Mouse (Mus musculus) erythroblast, adult 5-6 weeks (primary cell): ENCODE data around the gene 1700069L16Rik. TPM values are rescaled to one million over a fixed set of nuclear protein-coding genes. Genes with fewer than 3 reads are reported as not detected.
A peak's percentile ranks its signal among the peaks of the same experiment; 100 is the strongest.

ENCODE experiments used
- ATAC-seq: replicated peaks from 2 replicates; pipeline ENCODE4 v1.8.0; 2016; ENCODE audit warnings: moderate number of reproducible peaks, mild to moderate bottlenecking, moderate TSS enrichment, inconsistent platforms; ENCODE audit not compliant: poor library complexity, low FRiP score, severe bottlenecking
- total RNA-seq, 2 experiments: library from RNA; stranded (forward) in 1 of 2; stranded (reverse) in 1 of 2; fragments of 150-400 nt in 1 of 2; fragments of 200-764, 138-1000 nt in 1 of 2; gene quantifications; 2 replicates each; pipeline versions ENCODE4 v1.2.3 to v1.2.4; 2015 to 2017; ENCODE audit warnings: low replicate concordance in 2 of 2

1700069L16Rik gene
- not detected in 2 replicates for total RNA-seq (2015; ENCODE audit: low replicate concordance)
- not detected in 2 replicates for total RNA-seq (2017; ENCODE audit: low replicate concordance)

DNA sequence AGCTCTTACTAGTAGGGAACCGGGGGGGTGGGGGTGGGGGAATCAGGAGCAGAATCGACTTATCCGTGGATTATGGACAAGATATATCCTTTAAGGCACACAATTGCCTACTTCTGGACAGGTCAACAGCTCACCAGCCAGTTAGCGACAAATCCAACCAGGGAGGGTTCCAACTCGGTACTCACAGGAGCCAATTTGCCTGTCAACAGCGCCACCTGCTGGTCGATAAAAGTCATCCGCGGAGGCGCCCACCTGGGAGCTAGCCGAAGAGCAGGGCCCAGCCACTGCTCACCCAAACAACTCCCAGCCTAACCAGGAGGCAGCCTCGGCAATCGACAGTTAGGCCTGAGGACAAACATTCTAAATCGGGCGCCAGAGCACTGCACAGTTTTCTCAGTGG is at the start of gene 1700069L16Rik:
TSS of gene 1700069L16Rik (minus strand) at position 327 of the 400 bp plus-strand sequence.
- ATAC-seq = peak; percentile 72

DNA sequence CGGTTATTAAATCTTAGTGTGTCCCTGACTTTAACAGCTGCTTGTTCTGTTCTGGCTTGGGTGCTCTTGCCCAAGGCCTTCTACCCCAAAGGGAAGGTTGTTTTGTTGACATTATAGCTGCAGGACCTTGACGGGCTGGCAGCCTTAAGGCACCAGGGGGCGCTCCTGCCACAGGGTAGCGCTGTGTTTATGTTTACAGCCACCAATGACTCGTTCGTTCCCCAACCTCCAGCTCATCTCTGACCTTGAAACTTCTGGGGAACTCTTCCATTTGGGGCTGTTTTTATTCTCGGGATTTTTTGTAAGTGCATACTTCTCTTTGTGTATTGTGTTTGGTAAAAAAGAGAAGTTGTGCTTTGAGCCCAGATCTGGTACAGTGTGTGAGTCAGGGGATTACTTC is 49.1 kb upstream of the 1700069L16Rik start:
- peak; percentile 77 for ATAC-seq

DNA sequence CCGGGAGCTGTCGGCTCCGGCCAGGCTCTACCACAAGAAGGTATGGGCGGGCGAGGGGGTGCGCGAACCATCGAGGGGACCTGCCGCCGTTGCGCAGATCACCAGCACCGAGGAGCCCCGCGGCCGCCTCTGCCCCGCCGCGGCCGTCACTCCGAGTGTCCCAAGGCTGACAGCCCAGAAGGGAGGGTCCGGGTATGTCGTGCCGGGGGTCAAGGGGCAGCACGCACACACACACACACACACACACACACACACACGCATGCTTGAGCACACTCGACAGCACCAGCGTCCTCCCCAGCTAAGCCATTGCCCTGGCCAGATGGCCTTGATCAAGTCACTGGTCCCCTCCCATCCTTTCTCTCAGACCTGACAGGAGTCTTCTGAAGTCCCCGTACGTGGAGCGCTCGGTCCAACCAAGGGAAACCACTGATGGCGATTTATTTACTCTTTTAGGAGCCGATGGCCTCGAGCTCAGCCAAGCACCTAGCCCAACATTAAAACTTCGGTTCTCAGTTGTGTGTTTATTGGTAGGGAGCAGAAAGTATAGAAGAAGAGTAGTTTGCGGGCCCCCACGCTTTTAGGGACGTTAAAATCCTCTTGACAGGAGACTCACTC is 48.4 kb upstream of the 1700069L16Rik start:
- ATAC-seq = 0 out of 2 replicates have a peak, but pooled peaks have one; percentile 9

DNA sequence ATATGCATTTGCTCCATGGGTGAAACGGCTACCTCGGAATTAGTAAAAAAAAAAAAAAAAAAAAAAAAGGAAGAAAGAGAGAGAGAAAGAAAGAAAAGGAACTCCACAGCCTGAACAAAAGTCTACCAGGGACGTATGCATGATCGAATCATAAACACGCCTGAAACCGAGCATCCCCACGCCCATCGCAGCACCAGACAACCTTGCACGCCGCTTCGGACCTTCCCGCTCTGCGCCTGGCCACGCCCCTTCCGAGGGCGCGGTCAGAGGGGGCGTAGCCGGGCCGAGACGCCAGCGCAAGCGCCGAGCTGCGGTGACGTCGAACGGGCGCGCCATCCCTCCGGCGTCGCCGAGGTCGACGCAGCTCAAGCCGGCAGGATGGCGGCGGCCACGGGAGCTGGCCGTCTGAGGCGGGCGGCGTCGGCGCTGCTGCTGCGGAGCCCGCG is 47.9 kb upstream of the 1700069L16Rik start, which contains the start of the genes Sart3 and Iscu:
TSS of gene Sart3 (minus strand) at position 61 of the 446 bp plus-strand sequence.
TSS of gene Iscu (plus strand) at position 299 of the 446 bp plus-strand sequence.
- ATAC-seq = peak; percentile 74

DNA sequence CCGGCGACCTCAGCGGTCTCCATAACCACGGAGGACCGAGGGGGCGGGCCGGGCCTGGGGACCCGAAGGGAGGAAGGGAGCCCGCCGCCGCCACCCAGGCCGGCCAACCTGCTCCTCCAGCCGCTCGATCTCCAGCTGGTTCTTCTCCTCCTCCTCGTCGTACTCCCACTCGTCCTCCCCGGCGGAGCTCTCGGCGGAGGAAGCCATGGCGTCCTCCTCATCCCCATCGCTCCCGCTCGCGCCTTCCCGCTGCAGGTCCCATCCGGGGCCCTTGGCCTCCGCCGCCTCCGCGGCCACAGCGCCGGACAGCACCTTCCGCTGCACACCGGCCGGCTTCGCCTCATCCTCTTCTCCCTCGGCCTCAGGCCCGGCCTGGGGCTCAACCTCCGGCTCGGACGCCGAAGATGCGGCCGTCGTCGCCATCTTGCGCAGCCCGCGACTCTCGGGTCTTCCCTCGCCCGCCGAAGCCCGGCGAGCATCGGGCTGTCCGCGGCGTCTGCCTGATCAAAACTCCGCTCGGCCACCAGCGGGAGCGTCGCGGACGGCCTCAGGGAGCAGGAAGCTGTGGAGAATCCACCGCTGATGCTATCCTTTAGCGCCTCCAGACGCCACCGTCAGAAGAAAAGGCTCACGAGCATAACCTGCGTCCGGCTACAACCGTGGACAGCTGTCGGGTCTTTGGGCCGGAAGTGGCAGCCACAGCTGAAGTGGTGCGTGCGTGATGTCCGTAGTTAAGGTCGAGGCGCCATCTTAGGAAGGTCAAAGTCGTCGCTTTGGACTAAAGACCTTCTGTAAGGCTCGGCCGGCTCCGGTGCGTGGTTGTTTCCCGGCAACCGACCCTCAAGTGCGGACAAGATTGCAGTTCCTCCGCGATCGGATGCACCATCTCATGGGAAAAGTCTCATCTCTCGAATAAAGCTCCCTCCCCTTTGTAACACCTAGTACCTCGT is 46.9 kb upstream of the 1700069L16Rik start:
- peak; percentile 80 for ATAC-seq

DNA sequence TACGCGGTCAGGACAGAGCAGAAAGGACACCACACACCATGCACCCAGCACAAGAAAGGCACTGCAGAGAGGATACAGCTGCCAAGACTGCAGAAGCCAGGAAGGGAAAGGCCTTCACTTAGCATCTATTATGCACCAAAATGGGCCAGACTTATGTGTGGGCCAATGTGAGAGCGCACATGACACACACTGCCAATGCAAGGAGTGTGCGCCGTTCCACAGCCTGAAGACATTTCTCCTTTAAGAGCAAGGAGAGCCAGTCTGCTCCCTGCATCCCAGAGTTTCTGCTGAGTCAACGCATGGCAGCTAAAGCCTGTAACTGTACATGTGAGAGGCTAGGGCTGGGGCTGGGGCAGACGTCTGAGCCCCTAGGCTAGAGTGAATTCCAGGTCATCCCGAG is 44.2 kb upstream of the 1700069L16Rik start:
- no peak for ATAC-seq

DNA sequence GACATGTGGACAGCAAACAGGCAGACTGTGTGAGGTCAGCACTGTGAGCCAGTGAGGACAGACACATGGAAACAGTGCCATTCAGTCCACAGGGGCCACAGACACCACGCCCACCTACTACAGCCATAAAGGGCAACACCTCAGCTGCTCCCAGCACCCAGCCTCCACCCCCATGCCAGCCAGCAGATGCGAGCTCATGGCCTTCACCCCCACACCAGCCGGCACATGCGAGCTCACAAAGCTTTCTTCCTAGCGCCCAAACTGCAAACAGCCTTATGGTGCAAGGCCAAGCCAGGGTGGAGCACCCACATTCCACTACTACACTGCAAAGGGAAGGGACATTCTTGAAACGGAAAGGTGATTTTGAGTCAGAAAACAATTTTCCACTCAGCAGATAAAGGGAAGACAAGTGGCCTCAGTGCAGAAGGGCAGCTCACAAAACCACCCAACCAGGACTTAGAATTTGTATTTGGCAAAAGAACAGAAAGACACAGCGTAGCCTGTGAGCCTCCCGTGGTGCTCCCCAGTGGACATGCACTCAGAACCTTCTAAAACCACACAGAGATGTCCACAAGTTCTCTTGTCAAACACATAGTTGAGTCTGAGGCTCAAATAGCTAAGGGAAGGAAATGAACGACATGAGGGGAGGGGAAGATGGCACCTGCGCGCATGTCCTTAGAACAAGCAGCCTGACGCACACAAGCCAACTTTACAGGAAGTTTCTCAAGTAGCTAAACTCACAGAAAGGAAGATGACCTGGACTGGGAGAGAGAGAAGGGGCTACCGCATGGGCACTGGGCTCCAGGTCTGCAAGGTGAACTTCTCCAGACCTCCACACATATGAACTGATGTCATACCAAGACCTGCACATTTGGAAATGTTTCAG is 41.3 kb upstream of the 1700069L16Rik start:
- no peak for ATAC-seq

DNA sequence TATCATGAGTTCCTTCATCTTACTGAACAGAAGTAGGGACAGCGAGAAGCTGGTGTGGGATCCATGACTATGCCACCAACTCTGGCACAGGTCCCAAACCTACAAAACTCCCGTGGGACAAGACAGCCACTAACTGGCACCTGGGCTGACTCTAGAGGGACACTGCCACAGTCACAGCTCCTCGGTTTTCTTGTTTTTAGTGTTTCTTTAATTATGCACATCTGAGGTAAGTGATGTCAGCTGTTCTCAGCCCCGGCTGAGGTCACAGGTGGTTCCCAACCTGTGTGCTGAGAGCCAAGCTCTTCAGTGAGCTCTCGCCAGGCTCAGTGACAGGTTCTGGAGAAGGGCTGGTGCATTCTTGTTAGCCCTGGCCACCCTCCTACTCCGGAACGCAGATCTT is 39.9 kb upstream of the 1700069L16Rik start:
- no peak for ATAC-seq

DNA sequence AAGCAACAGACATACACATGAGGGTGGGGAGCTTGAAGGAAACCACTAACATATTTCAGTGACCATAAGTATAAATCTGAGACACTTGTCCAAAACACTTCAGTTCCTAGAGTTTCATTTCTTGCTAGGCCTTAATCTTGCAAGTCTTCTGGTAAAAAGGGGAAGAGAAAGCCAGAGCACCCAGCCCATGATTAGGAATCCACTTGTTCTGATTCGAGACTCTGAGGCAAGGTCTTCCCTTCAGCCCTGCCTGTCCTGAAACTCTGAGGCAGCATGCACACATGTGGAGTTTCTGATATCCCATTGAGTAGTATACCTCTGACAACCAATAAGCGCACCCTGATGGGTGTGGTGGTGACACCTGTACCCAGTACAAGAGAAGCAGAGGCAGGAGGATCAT is 37.0 kb upstream of the 1700069L16Rik start:
- ATAC-seq = no peak

DNA sequence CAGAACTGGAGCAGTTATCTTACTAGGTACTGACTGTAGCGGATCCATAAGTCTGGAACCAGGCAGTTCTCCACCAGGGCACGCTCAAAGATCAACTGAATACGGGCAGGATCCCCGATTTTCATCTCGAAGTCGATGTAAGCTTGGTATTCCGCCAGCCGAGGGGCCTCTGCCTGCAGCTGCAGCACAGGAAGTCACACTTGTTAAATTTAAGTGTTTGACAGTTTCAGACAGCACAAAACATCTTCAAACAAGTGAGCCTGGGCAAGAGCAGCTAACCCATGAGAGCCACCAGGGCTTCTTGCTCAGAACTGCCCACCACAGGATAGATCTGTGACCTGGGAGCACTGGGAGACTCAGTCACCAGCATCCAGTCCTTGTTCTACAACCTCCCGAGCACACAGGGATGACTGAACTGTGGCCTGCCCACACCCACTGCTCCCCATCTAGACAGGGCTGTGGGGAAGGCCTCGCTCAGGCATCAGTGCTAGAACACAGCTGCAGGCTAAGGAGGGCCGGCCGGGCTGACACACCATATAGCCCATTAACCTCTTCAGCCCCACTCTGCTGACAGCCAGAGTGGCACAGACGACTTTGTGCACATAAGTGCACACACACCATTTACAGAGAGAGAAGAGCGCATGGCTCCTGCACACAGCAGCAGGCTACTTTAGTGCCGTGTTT is 30.9 kb upstream of the 1700069L16Rik start:
- ATAC-seq = no peak

DNA sequence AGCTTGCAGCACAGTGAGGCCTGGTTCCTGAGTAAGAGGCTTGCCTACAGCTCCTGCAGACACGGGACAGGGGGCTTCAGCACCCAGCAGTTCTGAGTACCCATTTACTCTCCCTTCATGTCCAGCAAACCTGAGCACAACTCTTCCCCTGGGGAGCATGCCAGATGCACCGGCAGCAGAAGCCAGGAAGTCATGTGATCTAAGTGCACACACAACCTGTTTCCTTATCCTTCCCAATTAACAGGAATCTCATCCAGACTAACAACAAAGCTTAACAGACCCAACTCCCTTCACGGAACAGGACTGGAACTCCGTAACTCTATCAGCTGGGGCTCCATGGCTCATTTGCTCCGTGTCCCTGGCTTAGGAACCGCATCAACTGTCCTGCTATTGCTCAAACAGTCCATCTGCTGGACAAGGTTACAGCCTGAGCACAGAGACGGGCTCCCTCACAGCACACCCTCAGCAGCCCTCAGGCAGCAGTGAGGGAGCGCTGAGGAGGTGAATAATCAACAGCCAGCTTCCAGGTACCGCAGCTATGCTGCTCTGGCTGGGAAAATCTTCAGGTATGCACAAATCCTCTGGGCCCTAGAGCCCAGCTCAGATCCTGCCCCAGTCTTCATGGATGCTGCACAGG is 27.1 kb upstream of the 1700069L16Rik start:
- no peak for ATAC-seq

DNA sequence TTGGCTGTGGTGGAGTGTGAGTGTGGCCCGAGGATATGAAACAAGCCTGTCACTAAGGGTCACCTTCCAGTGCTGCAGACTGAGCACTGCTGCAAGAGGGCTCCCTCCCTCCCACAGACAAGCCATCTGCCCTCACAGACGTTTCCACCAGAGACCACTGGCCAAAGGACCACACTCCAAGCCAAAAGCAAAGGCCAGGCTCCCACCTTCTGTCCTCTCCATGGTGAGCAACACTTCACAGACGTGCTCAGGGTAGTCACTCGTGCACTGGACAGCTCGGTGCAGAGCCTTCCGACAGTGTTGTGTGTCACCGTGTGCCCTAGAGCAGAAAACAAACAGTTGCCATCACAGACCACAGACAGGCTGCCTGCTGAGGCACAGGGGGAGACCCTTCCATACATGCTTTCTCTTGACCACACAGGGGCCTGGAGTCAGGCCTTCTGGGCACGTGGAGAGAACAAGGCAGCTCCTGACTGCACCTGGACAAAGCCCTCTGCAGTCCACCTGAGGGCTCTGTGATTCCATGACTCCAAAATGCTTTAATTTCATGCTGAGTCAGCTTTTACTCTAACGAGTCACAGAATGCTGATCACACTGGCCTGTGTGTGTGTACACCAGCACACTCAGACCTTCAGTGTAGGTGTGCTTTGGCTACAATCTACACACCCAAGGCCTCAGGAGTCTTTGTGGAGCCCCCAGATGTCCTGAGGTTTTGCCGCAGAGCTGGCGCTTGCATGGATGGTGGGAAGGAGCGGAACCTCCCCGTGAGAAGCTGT is 24.2 kb upstream of the 1700069L16Rik start:
- no peak for ATAC-seq

DNA sequence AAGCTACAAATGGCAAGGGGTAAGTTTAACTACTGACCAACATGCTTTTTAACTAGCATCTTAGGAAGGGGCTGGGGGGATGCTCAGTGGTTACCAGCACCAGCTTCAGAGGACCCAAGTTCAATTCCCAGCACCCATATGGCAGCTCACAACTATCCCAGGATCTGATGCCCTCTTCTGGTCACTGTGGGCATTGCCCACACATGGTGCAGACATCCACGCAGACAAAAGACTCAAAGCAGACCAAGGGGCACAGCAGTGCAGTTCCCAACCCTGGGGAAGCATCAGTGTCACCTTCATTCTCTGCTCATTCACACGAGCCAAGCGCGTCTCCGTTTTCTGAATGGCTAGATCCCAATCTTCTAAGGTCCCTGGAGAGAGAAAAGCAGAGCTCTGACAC is 23.1 kb upstream of the 1700069L16Rik start:
- 0 out of 2 replicates have a peak, but pooled peaks have one; percentile 40 for ATAC-seq

DNA sequence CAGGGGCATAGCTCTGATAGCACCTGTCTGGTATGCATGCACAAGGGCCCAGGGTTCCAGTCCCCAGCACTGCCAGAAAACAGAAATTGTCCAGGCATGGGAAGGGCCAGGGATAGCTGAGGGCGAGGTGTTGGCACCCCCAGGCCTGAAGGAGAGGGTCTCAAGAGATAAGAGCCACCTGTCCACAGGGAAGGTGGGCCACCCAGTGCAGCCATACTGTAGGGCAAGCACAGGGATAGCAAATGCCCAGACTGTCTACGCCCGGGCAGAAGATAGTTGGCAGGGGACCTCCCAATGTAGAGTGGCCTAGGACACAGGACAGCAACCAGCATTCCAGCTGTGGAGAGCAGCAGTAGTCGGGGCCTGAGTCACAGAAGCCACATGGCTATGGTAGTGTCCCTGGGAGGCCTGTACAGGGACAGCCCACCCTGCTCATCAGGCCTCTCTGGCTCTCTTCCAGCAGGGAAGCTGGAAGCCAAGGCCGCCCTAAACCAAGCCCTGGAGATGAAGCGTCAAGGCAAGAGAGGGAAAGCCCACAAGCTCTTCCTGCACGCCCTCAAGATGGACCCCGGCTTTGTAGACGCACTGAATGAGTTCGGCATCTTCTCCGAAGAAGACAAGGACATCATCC is 13.2 kb upstream of the 1700069L16Rik start:
- no peak for ATAC-seq

DNA sequence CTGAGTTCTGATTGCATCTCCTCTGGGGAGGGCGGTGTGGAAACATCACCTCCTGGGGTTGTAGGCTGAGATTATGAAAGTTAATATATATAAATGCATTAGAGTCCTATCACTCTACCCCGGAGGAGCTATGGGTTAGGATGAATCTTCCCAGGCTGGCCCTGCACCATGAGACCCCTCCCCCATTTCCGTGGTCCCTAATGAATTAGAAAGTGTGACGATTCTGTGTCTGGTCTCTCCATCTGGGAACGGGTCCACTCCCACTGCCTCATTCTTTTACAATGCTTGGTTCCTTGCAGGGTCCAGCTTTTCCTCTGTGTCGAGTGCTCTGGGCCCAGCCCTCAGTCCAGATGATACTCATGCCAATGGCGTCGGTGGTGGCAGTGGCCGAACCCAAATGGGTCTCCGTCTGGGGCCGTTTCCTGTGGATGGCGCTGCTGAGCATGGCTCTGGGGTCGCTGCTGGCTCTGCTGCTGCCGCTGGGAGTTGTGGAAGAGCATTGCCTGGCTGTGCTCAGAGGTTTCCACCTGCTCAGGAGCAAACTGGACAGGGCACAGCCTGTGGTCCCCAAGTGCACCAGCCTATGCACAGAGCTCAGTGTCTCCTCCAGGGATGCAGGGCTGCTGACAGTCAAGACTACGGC is 12.1 kb upstream of the 1700069L16Rik start:
- ATAC-seq = no peak

DNA sequence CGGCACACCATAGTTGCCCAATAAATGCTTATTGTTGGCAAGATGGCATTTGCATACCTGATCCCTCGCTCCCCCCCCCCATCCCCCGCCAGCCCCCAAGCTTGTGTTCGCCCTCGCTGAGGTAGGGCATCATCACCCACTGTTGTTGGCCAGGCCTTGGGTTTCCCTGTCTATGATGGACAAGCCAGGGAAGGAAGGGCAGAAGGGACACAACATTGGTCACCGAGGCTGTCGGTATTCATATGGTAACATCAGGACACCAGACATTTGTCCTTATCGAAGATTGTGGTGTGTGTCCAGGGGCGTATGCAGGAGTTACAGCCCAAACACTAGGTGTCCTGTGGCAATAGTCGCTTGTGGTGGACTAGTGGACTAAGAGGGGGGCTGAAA is 11.5 kb upstream of the 1700069L16Rik start:
- ATAC-seq = no peak
